Mouse (Mus musculus) midbrain, embryonic 11.5 days (tissue): ENCODE results near the gene Stoml1. TPM values are rescaled to one million over a fixed set of nuclear protein-coding genes. Genes with fewer than 3 reads are reported as not detected.

Experiments
- ATAC-seq: fragments of 200-750 bp; cut with Nextera tagmentation; 2 replicates; pipeline ENCODE4 v1.8.0; 2017; ENCODE audit warnings: moderate TSS enrichment, moderate library complexity; ENCODE audit not compliant: low FRiP score
- DNase-seq: peaks from one replicate; pipeline ENCODE4 v3.0.0; 2015; ENCODE audit warnings: low spot score; ENCODE audit errors: missing footprints
- H3K27ac ChIP-seq: fragments of 300-500 bp; sonication (generic); 2 replicates; pipeline ENCODE4 v1.5.1; 2014; ENCODE audit warnings: low read depth, low read length
- H3K27me3 ChIP-seq: fragments of 300-500 bp; sonication (generic); 2 replicates; pipeline ENCODE4 v1.6.1; 2014; ENCODE audit warnings: mild to moderate bottlenecking, low read length, moderate library complexity, mixed read lengths; ENCODE audit not compliant: control insufficient read depth, insufficient read depth
- H3K36me3 ChIP-seq: fragments of 300-500 bp; sonication (generic); 2 replicates; pipeline ENCODE4 v1.6.1; 2014; ENCODE audit warnings: mild to moderate bottlenecking, low read length, moderate library complexity, mixed read lengths; ENCODE audit not compliant: control insufficient read depth, insufficient read depth
- H3K4me1 ChIP-seq: fragments of 300-500 bp; sonication (generic); 2 replicates; pipeline ENCODE4 v1.6.1; 2014; ENCODE audit warnings: low read length; ENCODE audit not compliant: control insufficient read depth, insufficient read depth
- H3K4me2 ChIP-seq: fragments of 300-500 bp; sonication (generic); 2 replicates; pipeline ENCODE4 v1.6.1; 2014; ENCODE audit warnings: mild to moderate bottlenecking, moderate library complexity
- H3K4me3 ChIP-seq: fragments of 300-500 bp; sonication (generic); 2 replicates; pipeline ENCODE4 v1.5.1; 2014; ENCODE audit warnings: low read depth, low read length
- H3K9ac ChIP-seq: fragments of 300-500 bp; sonication (generic); 2 replicates; pipeline ENCODE4 v1.6.1; 2014; ENCODE audit warnings: low read length
- H3K9me3 ChIP-seq: fragments of 300-500 bp; sonication (generic); 2 replicates; pipeline ENCODE4 v1.6.1; 2016; ENCODE audit warnings: low read length; ENCODE audit not compliant: control insufficient read depth
- WGBS: fragments of 180-500 bp; shearing (Covaris S2); extraction: QIAGEN DNeasy Blood & Tissue Kit; methylation state at CpG from one replicate; pipeline ENCODE4 v1.1.7; 2014; 5-methylcytosine and 5-hydroxymethylcytosine counted together
- polyA plus RNA-seq: library from polyadenylated mRNA; unstranded; fragments of >200 nt; fragmentation: Nextera tagmentation; extraction: Ambion mirVana; gene quantifications from 2 replicates; pipeline ENCODE4 v1.2.1, GENCODE M21; 2014

Stoml1 gene
- 27.6 and 29.7 TPM in 2 replicates for polyA plus RNA-seq

GRCm38 (mm10) chr9:58253033-58253804 lies at the start of gene Stoml1:
TSS of gene Stoml1 (plus strand) at chr9:58253164.
- Histone ChIP-seq H3K4me3 (peak within 1 kb of the TSS; percentile 62), H3K27ac (no peak within 1 kb of the TSS), H3K4me2 (peak within 1 kb of the TSS; percentile 71), H3K27me3 (no peaks in the 10 kb centered on the region), H3K9ac (peak within 1 kb of the TSS; percentile 67), H3K4me1 (peaks cover 17% of the 10 kb centered on the region), H3K36me3 (0 out of 2 replicates have a peak, but pooled peaks cover 6% of the 10 kb centered on the region), H3K9me3 (no peaks in the 10 kb centered on the region)
- peak; percentile 100 for DNase-seq
- 2% methylated on average over 31 of the region's 31 CpGs for WGBS
- ATAC-seq = peak; percentile 97

DNA sequence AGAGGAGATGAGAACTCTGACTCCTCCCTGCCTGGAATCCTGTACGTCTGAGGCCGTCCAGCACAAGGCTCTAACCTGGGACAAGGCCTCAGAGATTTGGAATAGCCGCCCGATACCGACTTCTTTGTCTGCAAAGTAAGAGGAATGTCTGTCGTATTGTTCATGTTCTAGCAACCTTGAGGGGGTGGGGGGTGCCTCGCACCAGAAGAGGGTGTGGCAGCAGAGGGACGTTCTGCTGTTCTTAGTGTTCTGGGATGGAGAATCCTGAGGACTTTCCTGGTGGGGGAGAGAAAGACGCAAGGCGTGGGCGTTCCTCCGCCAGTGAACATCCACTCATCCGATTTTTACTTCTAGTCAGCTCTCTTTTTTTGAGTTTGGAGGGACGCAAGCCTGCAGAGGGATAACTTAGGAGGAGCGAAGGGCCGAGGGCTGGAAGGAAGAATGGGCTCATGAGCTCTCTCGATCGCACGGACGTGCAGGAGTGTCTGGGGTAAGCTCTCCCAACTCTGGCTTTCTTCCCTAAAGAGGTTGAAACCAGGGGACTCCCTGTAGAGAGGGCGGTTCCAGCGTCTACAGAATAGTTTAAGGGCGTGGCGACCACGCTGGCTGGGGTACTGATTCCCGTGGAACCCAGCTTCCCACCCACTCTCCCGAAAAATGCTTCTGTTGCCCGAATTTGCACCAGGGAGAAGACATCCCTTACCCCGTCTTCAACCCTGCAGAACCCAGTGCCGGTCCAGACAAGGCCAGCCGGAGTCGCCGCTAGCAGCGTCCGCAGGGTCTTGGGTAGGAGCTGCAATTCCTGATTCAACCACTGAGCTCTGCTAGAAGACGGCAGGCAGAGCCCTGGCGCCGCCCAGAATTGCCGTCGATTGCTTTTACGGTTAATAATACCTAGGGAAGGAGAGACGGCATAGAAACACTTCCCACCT lies 49.2 kb upstream of the Stoml1 start, which contains the start of the genes Islr and Islr2:
TSS of gene Islr (minus strand) at position 791 of the 932 bp plus-strand sequence.
TSS of gene Islr2 (minus strand) at position 804 of the 932 bp plus-strand sequence.
- peak within 1 kb of the TSS; percentile 32 for H3K4me3 ChIP-seq
- no peaks in the 10 kb centered on the region for H3K9me3 ChIP-seq
- peaks cover 56% of the 10 kb centered on the region for H3K27me3 ChIP-seq
- H3K9ac ChIP-seq = peak within 1 kb of the TSS; percentile 60
- H3K4me1 ChIP-seq = peaks cover 29% of the 10 kb centered on the region
- peak; percentile 68 for ATAC-seq
- no peaks in the 10 kb centered on the region for H3K36me3 ChIP-seq
- WGBS = 1% methylated on average over 42 of the region's 42 CpGs
- H3K27ac ChIP-seq = peak within 1 kb of the TSS; percentile 55; the same call in 1 of the 2 replicates
- H3K4me2 ChIP-seq = peak within 1 kb of the TSS; percentile 49
- DNase-seq = peak; percentile 97

DNA sequence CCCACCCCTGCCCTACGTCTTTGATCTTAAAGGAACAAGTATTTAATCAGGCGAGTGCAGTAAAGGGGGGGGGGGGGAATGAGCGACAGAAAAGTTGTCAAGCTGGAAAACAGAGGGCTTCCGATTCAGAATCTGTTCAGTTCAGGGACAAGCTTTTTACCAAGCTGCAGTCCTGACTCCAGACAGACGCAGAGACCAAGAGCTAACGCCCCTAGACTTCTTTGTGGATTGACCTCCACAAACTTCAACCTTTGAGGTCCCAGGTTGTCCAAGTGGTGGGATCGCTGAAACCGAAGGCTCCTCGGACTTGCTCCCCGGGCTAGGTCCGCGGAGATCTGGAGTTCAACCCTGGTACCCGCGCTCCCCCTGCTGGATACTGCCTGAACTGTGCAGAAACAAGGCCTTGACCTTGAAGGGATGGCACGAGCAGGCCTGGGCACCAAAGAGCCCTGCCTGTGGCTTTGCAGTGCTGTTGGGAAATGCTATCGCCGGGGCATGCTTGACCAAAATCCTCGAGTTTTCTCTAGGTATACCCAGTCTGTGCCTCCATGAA lies 48.4 kb upstream of the Stoml1 start:
- Histone ChIP-seq H3K27me3 (peaks cover 49% of the 10 kb centered on the region), H3K4me3 (peak overlapping the region; percentile 32), H3K9me3 (no peaks in the 10 kb centered on the region), H3K9ac (peak overlapping the region; percentile 60), H3K4me1 (peaks cover 24% of the 10 kb centered on the region), H3K36me3 (no peaks in the 10 kb centered on the region), H3K27ac (no peak overlapping the region; the same call in 1 of the 2 replicates), H3K4me2 (peak overlapping the region; percentile 49)
- DNase-seq (peak; percentile 99), ATAC-seq (peak; percentile 66)
- 5% methylated on average over 18 of the region's 18 CpGs for WGBS

DNA sequence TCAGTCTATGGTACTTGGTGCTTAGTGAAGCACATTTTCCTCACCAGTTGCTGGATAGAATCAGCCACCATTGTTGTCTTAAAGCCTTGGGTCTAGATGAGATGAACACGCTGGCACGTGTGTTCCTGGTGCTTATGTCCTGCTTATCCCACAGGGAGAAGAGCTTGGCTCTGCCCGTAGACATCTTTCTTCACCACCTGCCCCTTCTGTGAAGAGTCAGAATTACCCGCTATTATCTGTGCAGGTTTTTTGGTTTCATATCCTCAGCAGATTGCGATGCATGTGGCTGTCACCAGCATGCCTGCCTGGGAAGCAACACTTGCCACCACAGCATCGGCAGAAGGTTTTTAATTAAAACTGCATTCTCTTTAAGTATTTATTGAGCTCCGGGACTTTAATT lies 47.0 kb upstream of the Stoml1 start:
- no peaks in the 10 kb centered on the region for H3K36me3 ChIP-seq
- no peak overlapping the region for H3K4me2 ChIP-seq
- H3K27ac ChIP-seq = no peak overlapping the region
- no peak for ATAC-seq
- DNase-seq = peak; percentile 6
- no peak overlapping the region for H3K9ac ChIP-seq
- peaks cover 34% of the 10 kb centered on the region for H3K27me3 ChIP-seq
- H3K4me3 ChIP-seq = no peak overlapping the region
- no peaks in the 10 kb centered on the region for H3K9me3 ChIP-seq
- H3K4me1 ChIP-seq = peaks cover 24% of the 10 kb centered on the region
- 87% methylated on average over 7 of the region's 7 CpGs for WGBS

DNA sequence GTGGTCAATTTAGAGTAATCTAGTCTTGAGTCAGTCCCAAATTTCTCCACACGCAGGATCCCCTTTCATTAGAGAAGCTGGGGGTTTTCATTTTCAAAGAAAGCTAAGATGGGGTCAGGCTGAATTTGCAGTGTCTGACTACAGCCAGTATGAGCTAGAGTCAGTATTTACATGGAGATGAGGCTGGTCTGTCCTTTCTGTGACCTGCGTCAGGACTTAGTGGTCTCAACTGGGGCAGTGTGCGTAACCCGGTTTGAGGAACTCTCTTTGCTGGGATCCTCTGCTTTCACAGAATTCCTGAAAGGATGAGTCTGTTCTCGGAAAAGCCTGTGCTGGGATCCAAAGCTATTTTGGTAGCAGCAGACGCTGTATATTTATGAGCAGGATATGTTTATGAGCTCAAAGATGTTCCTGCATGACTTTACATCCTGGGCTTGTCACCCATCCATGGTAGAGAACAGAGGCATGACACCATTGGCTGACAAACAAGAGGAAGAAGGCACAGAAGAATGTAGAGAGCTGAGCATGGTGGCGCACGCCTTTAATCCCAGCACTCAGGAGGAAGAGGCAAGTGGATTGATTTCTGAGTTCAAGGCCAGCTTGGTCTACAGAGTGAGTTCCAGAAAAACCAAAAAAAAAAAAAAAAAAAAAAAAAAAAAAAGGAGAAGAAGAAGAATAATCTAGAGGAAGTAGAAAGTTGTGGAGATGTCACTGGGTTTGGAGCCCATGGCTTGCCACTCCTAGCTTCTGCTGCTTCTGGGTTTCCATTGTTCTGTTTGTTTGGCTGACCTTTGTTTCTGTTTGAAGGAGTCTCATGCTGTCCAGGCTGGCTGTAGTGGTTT lies 43.3 kb upstream of the Stoml1 start:
- Histone ChIP-seq H3K4me3 (no peak overlapping the region), H3K27ac (no peak overlapping the region), H3K9ac (no peak overlapping the region), H3K4me1 (no peaks in the 10 kb centered on the region; the same call in 1 of the 2 replicates), H3K4me2 (no peak overlapping the region), H3K9me3 (no peaks in the 10 kb centered on the region), H3K27me3 (peaks cover 3% of the 10 kb centered on the region), H3K36me3 (no peaks in the 10 kb centered on the region)
- no peak for ATAC-seq
- 76% methylated on average over 8 of the region's 8 CpGs for WGBS
- no peak for DNase-seq

DNA sequence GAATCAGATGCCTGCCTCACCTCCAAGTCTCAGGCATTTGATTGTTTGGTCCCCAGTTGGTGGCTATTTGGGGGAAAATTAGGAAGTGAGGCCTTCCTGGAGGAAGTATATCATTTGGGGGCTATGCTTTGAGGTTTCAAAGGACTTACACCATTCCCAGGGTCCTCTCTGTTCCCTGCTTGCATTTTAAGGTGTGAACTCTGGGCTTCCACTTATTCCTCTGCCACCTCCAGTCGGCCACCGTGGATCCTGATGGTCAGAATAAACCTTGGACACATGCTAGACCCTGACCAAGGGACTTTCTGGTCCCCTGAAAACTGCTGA lies 42.7 kb upstream of the Stoml1 start:
- Histone ChIP-seq H3K4me1 (no peaks in the 10 kb centered on the region; the same call in 1 of the 2 replicates), H3K27me3 (peaks cover under 1% of the 10 kb centered on the region), H3K9me3 (no peaks in the 10 kb centered on the region), H3K27ac (no peak overlapping the region), H3K4me2 (no peak overlapping the region), H3K36me3 (no peaks in the 10 kb centered on the region), H3K9ac (no peak overlapping the region), H3K4me3 (no peak overlapping the region)
- WGBS = 88% methylated on average over 2 of the region's 2 CpGs
- ATAC-seq (no peak), DNase-seq (no peak)

GRCm38 (mm10) chr9:58213377-58213776 lies 39.6 kb upstream of the Stoml1 start:
- no peaks in the 10 kb centered on the region for H3K36me3 ChIP-seq
- ATAC-seq (no peak), DNase-seq (no peak)
- no peaks in the 10 kb centered on the region for H3K27me3 ChIP-seq
- H3K4me2 ChIP-seq = no peak overlapping the region
- no peak overlapping the region for H3K9ac ChIP-seq
- H3K9me3 ChIP-seq = no peaks in the 10 kb centered on the region
- no peak overlapping the region for H3K4me3 ChIP-seq
- H3K4me1 ChIP-seq = no peaks in the 10 kb centered on the region; the same call in 1 of the 2 replicates
- no peak overlapping the region for H3K27ac ChIP-seq
- 69% methylated on average over 5 of the region's 5 CpGs for WGBS

DNA sequence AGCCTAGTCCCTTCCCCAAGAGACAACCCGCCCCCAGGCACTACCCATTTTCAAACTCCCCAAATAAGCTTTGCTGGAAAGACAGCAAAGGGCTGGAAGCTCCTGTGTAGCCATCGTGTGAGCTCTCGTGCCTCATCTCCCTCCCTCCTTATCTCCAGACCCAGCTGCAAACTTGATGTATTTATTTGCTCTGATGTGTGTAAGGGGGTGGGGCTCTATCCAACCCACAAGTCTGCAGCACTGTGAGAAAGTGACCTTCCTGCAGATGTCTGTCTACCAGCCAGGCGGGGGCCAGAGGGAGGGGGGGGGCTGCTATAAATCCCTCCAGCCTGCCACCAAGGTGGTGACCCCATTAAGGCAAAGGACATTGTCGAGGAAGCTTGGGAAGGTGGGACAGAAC lies 39.1 kb upstream of the Stoml1 start:
- ATAC-seq (no peak), DNase-seq (no peak)
- Histone ChIP-seq H3K9ac (no peak overlapping the region), H3K27ac (no peak overlapping the region), H3K4me3 (no peak overlapping the region), H3K4me1 (no peaks in the 10 kb centered on the region; the same call in 1 of the 2 replicates), H3K4me2 (no peak overlapping the region), H3K9me3 (no peaks in the 10 kb centered on the region), H3K27me3 (no peaks in the 10 kb centered on the region), H3K36me3 (no peaks in the 10 kb centered on the region)
- 35% methylated on average over 5 of the region's 5 CpGs for WGBS
